Mouse (Mus musculus) stomach, adult 2 months (tissue): ENCODE results near the gene C730034F03Rik. TPM values are rescaled to one million over a fixed set of nuclear protein-coding genes. Genes with fewer than 3 reads are reported as not detected.

Experiments
- polyA plus RNA-seq: library from polyadenylated mRNA; depleted of rRNA; stranded (reverse); fragments of >200 nt; gene quantifications from 2 replicates; pipeline ENCODE4 v1.2.3, GENCODE M21; 2012; rRNA removed

Gene C730034F03Rik
- 0.14 and 0.23 TPM in 2 replicates for polyA plus RNA-seq

DNA sequence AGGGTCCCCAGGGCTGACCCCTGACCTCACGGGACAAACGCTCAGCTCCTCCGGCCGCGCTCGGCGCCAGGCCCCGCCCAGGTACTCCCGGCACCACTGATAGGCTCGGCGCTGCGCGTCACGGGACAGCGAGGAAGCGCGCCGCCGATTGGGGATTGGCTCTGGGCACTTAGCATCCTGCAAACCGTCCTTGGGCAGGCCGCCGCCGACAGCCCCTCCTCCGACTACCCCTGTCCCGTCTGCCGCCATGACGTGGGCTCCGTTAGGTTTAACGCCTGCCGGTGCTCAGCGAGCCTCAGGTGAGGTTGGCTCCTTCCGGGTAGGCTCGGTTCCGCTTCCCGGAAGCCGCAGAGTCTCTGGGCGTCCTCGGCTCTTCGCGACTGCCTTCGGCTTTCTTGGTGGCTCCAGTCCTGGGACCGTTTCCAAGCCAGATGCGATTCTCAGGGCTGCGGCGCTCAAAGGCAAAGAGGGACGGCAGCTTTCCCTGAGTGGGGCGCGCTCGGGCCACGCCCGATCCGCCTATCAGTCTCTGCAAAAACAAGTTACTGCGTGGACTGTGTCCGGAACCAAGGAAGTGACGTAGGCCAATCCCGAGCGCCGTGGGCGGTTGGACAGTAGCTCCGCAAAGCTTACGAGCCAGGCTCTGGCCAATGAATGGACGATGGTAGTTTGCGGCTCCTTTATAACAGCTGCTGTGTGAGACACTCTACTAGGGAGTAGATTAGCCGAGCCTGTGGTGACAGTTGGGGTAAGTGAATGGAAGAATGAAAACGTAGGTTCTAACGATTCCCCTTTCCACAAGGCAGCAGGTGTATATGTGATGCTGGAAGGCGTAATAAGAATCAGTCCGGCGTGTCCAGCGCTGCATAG, at the start of gene C730034F03Rik, which contains the start of the genes Gm44502 and Chkb:
Gene C730034F03Rik (plus strand): TSS at position 238 of the 870 bp plus-strand sequence.
Gene Gm44502 (minus strand): TSS at position 345 of the 870 bp plus-strand sequence.
Gene Chkb (minus strand): TSS at position 557 of the 870 bp plus-strand sequence.

DNA sequence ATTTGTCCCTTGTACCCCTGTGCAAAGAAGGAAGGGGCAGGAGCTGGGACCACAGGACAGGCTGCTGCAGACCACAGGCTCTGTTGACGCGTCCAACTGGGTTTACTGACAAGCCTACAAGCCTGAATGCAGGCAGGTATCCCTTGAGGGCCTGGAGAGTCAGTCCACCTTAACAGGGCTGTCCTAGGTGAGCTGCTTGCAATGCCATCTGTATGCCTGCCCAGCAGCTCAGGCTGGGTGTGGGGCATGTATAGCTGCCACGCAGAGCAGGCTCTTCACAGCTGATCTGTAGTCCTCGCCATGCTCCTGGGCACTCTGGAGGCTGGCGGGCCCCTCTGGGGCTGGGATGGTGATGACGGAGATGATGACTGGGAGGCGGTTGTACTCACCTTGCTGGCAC, 44.8 kb upstream of the C730034F03Rik start, which contains the start of gene Klhdc7b:
Gene Klhdc7b (plus strand): TSS at position 301 of the 400 bp plus-strand sequence.

DNA sequence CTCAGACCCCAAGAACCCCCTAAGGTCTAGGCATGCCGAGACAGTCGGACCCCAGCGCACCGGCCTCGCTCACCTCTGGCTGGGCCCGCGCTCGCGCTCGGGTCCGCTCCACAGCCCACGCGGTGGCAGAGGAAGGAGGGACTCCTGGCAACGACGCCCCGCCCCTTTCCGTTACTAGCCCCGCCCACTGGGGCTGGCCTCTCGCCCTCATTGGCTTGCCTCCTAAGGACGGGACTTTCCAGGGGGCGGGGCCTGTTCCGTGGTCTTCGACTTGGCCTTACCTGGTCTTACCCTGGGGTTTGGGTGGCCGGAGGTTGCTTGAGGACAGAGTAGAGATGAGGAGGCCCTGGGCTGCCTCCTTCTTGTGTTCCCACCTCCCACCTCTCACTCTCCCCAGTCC, 19.3 kb upstream of the C730034F03Rik start, which contains the start of gene Syce3:
Gene Syce3 (minus strand): TSS at position 386 of the 400 bp plus-strand sequence.

GRCm38 (mm10) chr15:89425711-89426121, 3.7 kb upstream of the C730034F03Rik start, which contains the start of gene Cpt1b:
TSS of gene Cpt1b (minus strand) at chr15:89425863.

DNA sequence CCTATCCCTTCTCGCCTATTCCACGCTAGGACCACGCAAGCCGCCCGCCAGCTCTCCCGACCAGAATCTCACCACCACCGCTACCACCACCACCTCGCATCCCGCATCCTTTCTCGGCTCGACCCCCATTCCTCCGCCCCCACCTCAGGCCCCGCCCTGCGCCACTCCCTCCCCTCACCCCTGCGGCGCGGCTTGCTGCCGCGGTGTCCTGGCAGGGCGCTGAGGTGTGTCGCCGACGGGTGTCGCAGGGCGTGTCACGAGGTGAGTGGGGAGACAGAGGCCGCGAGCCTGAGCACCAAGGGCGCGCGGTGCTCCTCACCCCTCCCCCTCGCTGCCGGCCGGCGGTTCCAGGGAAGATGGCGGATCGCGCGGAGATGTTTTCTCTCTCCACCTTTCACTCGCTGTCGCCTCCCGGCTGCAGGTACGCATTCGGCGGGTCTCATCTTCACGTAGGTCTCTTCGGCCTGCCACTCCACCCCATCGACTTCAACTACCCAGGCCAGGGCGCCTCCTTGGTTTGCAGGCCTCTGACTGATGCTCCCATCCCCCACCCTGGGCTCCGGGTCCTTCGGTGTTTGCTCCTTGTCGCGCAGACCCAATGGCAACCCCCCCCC, 24.6 kb downstream of the C730034F03Rik start, which contains the start of gene Mapk8ip2:
Gene Mapk8ip2 (plus strand): TSS at position 49 of the 614 bp plus-strand sequence.

DNA sequence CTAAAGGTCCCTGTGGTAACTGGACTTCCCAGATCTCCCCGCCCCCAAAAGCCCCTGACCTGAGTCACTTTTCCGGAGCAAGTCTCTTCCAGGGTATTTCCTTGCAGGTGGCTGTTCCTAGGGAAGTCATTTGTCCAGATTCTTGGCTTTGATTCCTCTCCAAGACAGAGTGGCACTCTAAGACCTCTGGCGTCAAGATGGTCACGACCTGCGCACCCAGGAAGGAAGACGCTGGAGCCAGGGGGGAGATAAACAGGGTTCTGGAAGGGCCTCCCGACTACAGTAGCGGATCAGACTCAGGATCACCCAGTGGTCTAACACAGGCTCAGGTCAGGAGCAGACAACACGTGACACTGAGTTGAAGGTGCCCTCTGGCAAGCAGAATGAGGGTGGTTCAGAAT, 47.7 kb downstream of the C730034F03Rik start, which contains the start of gene Arsa:
Gene Arsa (minus strand): TSS at position 335 of the 401 bp plus-strand sequence.

Other genes with a start within 250 kb of the C730034F03Rik start
- gene Plxnb2, start 248.8 kb upstream of the C730034F03Rik start, polyA plus RNA-seq: 272 and 308 TPM in 2 replicates
- gene Dennd6b, start 233.1 kb upstream of the C730034F03Rik start, polyA plus RNA-seq: 9.6 and 9.7 TPM in 2 replicates
- 113 and 257 TPM in 2 replicates for gene Ppp6r2, start 218.0 kb upstream of the C730034F03Rik start, polyA plus RNA-seq
- 100 and 115 TPM in 2 replicates for gene Sbf1, start 114.3 kb upstream of the C730034F03Rik start, polyA plus RNA-seq
- gene Adm2, start 106.9 kb upstream of the C730034F03Rik start, polyA plus RNA-seq: 4.1 and 5.8 TPM in 2 replicates
- 1.2 TPM in 1 of 2 replicates, not detected in the other for gene Miox, start 95.2 kb upstream of the C730034F03Rik start, polyA plus RNA-seq
- gene Lmf2, start 73.9 kb upstream of the C730034F03Rik start, polyA plus RNA-seq: 17.5 and 19.8 TPM in 2 replicates
- gene Ncaph2, start 73.9 kb upstream of the C730034F03Rik start, polyA plus RNA-seq: 88.6 and 103 TPM in 2 replicates
- gene Sco2, start 55.7 kb upstream of the C730034F03Rik start, polyA plus RNA-seq: 22.5 and 28.4 TPM in 2 replicates
- gene Tymp, start 52.5 kb upstream of the C730034F03Rik start, polyA plus RNA-seq: 2.5 and 6.6 TPM in 2 replicates
- gene Odf3b, start 50.3 kb upstream of the C730034F03Rik start, polyA plus RNA-seq: 3.9 and 4.4 TPM in 2 replicates
- not detected in 2 replicates for gene Klhdc7b, start 44.7 kb upstream of the C730034F03Rik start, polyA plus RNA-seq
- gene Syce3, start 19.1 kb upstream of the C730034F03Rik start, polyA plus RNA-seq: not detected in 2 replicates
- gene Cpt1b, start 3.7 kb upstream of the C730034F03Rik start, polyA plus RNA-seq: 1.7 and 5.0 TPM in 2 replicates
- 0.27 and 1.8 TPM in 2 replicates for gene Gm44502, start 107 bp downstream of the C730034F03Rik start, polyA plus RNA-seq
- 38.2 and 43.2 TPM in 2 replicates for gene Chkb, start 319 bp downstream of the C730034F03Rik start, polyA plus RNA-seq
- 0.69 and 0.73 TPM in 2 replicates for gene Mapk8ip2, start 24.3 kb downstream of the C730034F03Rik start, polyA plus RNA-seq
- 15.1 and 20.1 TPM in 2 replicates for gene Arsa, start 47.8 kb downstream of the C730034F03Rik start, polyA plus RNA-seq
- 7.6 and 8.7 TPM in 2 replicates for gene Shank3, start 70.0 kb downstream of the C730034F03Rik start, polyA plus RNA-seq
- gene Acr, start 138.7 kb downstream of the C730034F03Rik start, polyA plus RNA-seq: 0.04 and 0.43 TPM in 2 replicates
- gene Rabl2, start 162.3 kb downstream of the C730034F03Rik start, polyA plus RNA-seq: 1.8 and 3.4 TPM in 2 replicates